Mouse (Mus musculus): ENCODE measurements around the gene Plau.

Gene Plau

GRCm38 (mm10) chr14:20804964-20805672 lies 31.3 kb upstream of the Plau start:
- DNase-seq (ENCODE audit: low read depth in 1 of 2, low spot score in 2 of 2): no peak

DNA sequence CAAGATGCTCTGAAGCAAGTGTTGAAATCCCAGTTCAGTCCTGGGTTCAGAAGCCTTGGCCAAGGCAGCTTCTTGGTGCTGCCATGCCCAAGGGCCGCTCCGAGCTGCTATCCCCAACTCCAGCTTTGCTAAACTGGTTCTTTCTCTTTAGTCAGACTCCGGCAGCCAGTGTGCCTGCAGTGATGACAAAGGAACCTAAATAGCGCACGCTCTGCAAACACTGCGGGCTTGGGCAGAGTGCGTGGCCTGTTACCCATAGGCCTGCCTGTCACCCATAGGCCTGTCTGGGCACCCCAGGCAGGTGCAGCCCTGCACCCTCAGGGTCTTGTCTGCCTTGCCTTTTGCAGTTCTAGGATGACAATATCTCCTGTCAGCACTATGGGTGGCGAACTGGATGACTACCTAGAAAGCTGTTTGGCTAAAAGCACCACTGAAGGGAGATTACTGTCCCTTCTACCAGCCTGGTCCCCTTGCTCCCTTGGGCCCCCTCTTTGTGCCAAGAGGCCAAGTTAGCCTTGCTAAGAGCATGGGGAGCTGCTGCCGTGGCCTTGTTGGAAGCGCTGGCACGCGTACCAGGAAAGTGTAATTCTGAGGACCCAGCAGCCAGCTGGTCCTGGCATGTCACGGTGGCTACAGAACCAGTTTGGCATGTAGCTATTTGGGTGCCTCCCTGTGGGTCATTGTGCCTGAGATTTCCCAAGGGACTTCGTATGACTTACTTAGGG lies 30.2 kb upstream of the Plau start:
- no peak for DNase-seq (ENCODE audit: low read depth in 1 of 2, low spot score in 2 of 2)

- DNase-seq (ENCODE audit: low read depth in 1 of 2, low spot score in 2 of 2): no peak
These were observed 27.1 kb upstream of the Plau start for GRCm38 (mm10) chr14:20809349-20809748.

DNA sequence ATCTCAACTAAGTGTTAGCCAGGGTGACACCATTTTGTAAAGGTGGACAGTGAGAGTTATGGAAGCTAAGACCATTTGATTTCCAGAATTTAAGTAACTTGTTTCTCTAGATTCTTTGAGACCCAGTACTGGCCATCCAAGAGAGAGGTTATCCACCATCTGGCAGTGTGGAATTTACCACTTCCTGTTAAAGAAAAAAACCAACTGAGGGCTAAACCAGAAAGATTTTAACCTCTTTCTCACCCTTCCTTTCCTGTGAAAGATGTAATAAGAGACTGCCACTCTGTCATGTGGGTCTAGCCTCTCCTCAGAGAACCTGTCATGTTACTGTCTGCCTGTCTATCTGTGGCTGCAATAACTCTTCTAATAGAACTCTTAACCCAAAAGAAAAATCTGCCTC lies 26.6 kb upstream of the Plau start:
- no peak for DNase-seq (ENCODE audit: low read depth in 1 of 2, low spot score in 2 of 2)

DNA sequence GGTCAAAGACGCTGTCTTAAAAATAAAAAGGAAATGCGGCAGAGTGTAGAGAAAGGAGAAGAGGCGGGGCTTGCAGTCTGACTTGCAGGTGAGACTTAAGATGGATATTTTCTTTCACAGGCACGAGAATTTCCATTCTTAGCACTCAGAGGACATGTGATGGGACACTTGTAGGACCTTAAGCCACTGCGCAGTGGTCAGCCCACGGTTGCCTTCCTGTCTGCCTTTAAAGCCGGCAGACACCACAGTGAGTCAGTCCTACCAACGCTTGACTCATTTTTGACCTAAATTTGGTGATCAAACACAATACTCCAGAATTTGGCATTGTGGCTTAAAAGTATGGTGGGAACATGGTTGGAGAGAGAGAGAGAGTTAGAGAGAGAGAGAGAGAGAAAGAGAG lies 25.2 kb upstream of the Plau start:
- no peak for DNase-seq (ENCODE audit: low read depth in 1 of 2, low spot score in 2 of 2)

DNA sequence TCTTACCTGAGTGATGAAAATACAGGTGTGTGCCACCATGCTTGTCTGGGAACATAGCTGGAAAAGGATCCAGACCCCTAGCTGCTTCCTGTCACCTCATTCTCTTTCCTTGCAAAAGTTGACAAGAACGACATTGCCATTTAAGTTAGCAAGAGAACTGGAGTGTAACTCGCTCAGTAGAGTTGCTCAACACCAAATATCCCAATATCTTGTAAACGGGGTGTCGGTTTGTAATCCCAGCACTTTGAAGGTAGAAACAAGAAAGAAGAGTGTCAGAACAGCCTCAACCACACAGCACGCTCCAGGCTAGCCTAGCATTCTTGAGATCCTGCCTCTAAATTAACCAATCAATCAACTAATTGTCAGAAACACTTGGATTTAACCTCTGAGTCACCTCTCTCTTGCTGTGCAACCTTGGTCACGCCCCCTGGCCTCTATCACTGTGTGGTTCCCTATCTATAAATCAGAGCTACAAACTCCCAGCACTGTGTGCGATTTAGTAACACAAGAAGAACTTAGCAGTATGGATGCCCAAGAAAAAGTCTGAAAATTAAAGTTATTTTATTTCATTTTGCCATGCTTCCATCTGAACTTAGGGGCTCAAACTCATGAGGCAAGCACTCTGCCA lies 24.6 kb upstream of the Plau start:
- no peak for DNase-seq (ENCODE audit: low read depth in 1 of 2, low spot score in 2 of 2)

DNA sequence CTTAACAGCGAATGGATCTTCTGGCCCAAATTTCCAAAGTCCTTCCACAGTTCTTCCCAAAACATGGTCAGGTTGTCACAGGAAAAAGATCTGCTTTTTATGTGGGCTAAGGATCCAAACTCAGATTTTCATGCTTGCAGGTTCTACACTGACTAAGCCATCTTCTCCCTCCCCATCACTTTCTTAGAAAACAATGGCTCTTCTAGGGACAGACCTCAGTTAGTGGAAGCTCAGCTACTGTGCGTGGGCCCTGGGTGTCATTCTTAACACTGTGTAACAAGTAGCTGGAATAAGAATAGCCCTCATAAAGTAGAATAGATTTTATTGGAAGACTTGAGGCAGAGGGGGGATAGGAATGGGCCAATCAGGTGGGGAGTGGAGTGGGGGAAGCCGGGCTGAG lies 21.0 kb upstream of the Plau start:
- no peak for DNase-seq (ENCODE audit: low read depth in 1 of 2, low spot score in 2 of 2)

GRCm38 (mm10) chr14:20824517-20824916 lies 11.9 kb upstream of the Plau start:
- DNase-seq (ENCODE audit: low read depth in 1 of 2, low spot score in 2 of 2): no peak

DNA sequence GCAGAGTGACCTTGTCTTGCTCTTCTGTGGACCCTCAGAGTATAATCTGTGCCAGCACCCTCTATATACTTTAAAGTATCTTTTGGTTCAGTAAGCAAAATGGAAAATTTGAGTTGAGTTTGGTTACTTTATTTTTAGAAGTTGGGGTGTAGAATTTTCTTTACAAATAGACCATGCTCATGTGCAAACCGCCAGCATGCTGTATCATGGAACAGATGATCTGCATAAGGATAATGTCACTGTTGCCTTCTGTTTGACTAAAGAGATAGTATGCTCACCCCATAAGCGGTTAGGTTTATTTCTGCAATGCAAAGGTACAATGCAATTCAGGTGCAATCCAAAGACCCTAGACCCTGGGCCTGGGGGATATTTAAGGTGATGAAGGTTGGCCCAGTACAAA lies 10.9 kb upstream of the Plau start:
- DNase-seq (ENCODE audit: low read depth in 1 of 2, low spot score in 2 of 2): no peak

DNA sequence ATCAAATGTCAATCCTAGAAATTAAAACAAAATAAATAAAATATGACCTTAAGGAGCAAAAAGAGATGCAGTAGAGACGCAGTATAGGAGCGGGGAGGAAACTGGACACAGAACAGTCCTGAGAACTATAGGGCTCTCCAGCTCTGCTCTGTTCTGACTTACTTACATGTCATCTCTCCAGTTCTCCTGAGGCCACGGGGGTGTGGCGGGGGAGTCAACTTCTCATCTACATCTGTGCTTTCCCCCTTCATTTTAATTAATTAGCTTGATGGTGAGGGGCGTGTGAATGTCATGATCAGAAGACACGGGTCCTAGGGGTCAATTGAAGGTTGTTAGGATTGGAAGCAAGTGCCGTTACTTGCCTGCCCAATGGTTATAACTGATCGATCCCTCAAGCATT lies 9.4 kb upstream of the Plau start:
- DNase-seq (ENCODE audit: low read depth in 1 of 2, low spot score in 2 of 2): no peak

GRCm38 (mm10) chr14:20827491-20827890 lies 9.0 kb upstream of the Plau start:
- DNase-seq (ENCODE audit: low read depth in 1 of 2, low spot score in 2 of 2): no peak

GRCm38 (mm10) chr14:20828524-20828923 lies 7.9 kb upstream of the Plau start:
- DNase-seq (ENCODE audit: low read depth in 1 of 2, low spot score in 2 of 2): no peak

- DNase-seq (ENCODE audit: low read depth in 1 of 2, low spot score in 2 of 2): peak in 1 of 2 experiments; percentile 10
These were observed 6.7 kb upstream of the Plau start for GRCm38 (mm10) chr14:20829523-20830366.

GRCm38 (mm10) chr14:20831141-20831910 lies 5.1 kb upstream of the Plau start:
- DNase-seq (ENCODE audit: low read depth in 1 of 2, low spot score in 2 of 2): no peak

- DNase-seq (ENCODE audit: low read depth in 1 of 2, low spot score in 2 of 2): no peak
These were observed 4.5 kb upstream of the Plau start for GRCm38 (mm10) chr14:20831915-20832314.

GRCm38 (mm10) chr14:20833525-20833924 lies 2.9 kb upstream of the Plau start:
- no peak for DNase-seq (ENCODE audit: low read depth in 1 of 2, low spot score in 2 of 2)

DNA sequence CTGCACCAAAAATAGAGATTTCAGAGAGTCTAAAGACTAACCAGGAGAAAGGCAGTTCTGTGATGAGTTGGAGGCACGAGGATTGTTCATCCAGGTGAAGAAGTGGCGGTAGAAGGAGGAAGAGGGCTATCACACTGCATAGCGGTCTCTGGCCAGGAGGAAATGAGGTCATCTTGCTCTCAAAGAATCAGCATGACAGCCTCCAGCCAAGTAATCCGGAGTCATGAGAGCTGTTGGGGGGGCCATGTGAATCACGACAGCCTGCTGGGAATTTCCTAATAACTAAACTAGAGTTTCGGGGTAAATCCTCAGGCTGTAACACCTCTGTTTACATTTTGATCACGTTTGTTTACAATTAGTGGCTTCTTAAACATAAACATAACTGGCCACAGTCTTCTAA lies 2.3 kb upstream of the Plau start:
- DNase-seq (ENCODE audit: low read depth in 1 of 2, low spot score in 2 of 2): no peak

DNA sequence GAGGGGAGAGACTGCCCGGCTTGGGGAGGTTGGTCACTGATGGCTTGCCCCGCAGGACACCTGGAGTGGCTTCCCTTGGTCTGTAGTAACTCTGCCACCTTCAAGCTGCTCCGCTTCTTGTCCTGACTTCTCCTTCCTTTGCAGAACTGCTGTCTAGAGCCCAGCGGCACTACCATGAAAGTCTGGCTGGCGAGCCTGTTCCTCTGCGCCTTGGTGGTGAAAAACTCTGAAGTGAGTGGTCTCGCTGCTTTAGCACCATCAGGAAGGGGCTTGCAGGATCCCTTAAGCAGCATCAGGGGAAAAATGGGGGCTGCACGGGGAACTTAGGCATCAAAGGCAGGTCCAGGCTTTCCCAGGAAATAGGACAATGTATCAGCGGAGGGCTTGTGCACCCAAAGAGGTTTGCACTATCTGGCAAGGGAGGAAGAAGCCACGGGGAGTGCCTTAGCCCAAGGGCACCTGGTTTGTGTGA lies 481 bp downstream of the Plau start:
- no peak for DNase-seq (ENCODE audit: low read depth in 1 of 2, low spot score in 2 of 2)

GRCm38 (mm10) chr14:20837681-20838080 lies 1.2 kb downstream of the Plau start:
- DNase-seq (ENCODE audit: low read depth in 1 of 2, low spot score in 2 of 2): no peak

DNA sequence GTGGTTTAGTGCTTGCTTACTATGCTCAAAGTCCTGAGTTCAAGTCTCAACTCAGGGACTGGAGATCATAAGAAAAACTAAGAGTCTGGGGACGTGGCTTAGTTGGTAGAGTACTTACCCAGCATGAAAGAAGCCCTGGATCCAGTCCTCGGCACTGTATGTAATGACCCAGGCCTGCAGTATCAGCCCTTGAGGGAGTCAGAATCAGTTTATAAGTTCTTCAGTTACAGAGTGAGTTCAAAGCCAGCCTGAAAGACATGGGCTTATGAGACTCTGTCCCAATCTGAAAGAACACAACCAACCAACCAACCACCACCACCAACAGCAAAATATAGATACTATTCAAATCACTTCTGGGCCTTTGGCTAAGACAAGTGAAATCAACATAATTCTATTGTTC lies 5.1 kb downstream of the Plau start:
- no peak for DNase-seq (ENCODE audit: low read depth in 1 of 2, low spot score in 2 of 2)

DNA sequence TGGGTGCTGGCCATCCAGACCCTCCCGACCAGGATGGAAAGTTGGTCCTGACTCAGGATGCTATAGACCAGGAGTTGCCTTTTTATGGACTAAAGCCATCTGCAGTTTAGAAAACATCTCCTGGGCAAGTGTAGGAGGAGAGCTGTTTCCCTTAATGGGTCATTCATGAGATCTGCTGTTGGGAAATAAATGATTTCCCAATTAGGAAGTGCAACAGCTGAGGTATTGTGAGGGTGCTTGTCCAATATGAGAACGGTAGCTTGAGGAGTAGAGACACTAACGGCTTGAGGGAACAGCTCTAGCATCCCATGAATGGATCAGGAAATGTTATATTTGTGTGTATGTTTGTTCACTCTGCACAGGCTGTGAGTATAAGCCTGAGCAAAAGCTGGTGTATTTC lies 6.2 kb downstream of the Plau start:
- no peak for DNase-seq (ENCODE audit: low read depth in 1 of 2, low spot score in 2 of 2)

Measured in monocyte, adult 2 months (primary cell).